Mouse (Mus musculus): ENCODE results near the gene Nrros. TPM values are rescaled to one million over a fixed set of nuclear protein-coding genes. Genes with fewer than 3 reads are reported as not detected.
A peak's percentile ranks its signal among the peaks of the same experiment; 100 is the strongest.
"Not testable (repeated sequence)": the region's sequence is repeated elsewhere in the genome, so short reads cannot be mapped to it uniquely, and the experiment has no call there.

The Nrros gene
- total RNA-seq, 4 experiments from 2014 or later = 5.5 to 9.9 (median 8.4) TPM

GRCm38 (mm10) chr16:32114968-32115695 lies 50.3 kb downstream of the Nrros start:
- DNase-seq = peak; percentile 62

DNA sequence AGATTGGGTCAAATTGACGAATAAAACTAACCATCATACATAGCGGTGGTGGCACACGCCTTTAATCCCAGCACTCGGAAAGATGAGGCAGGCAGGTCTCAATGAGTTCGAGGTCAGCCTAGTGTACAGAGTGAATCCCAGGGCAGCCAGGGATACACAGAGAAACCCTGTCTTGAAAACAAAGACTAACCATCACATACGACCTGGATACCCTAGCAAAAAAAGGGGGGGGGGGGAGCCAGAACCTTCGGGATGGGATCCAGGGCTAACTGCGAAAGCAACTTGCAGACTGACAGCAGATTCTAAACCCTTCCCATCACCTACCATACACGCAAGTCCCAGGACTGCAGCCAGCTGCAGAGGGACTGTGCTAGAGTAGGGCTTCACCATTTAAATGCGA lies 51.0 kb downstream of the Nrros start:
- DNase-seq = no peak

DNA sequence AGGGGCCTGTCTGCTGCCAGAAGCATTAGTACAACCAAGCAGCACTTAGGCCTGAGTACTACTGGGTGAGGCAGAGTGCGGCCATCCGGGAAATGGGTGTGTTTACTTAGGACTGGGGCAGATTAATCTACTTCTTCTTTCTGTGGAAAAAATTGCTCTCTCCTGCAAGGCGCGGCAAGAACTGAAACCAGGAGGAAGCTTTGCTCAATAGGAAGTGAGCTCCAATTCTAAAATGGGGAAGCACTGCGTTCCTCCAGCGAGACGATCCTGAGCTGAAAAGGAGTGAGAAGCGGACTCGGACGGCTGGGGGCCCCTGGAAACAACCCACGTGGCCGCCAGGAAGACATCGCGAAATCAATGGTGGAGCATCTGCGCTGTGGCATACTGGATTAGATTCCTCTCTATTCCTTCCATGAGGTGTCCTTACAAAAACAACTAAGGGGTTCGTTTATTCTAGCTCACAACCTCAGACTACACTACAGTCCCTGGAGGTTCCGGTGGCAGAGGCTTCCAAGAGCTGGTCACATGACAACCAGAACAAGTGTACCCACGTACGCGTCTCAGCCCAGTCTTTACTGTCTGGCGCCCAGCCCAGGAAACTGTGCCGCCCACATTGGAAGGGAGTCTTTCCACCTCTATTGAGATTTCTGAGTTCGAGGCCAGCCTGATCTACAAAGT lies 51.7 kb downstream of the Nrros start:
- DNase-seq = peak; percentile 34

GRCm38 (mm10) chr16:32110951-32111699 lies 54.3 kb downstream of the Nrros start:
- no peak for DNase-seq

DNA sequence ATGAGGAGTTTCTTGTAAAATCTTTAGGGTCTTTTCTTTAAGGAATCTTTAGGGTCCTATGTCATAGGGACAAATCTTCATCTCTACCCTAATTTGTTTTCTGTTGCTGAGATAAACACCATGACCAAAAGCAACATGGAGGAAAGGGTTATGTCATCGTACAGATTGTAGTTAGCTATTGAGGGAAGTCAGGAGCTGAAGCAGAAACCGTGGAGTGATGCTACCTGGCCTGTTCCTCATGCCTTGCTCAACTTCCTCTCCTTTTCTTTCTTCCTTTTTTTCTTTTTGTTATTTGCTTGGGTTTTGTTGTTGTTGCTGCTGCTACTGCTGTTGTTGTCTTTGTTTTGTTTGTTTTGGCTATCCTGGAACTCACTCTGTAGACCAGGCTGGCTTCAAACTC lies 56.8 kb downstream of the Nrros start:
- DNase-seq = no peak

DNA sequence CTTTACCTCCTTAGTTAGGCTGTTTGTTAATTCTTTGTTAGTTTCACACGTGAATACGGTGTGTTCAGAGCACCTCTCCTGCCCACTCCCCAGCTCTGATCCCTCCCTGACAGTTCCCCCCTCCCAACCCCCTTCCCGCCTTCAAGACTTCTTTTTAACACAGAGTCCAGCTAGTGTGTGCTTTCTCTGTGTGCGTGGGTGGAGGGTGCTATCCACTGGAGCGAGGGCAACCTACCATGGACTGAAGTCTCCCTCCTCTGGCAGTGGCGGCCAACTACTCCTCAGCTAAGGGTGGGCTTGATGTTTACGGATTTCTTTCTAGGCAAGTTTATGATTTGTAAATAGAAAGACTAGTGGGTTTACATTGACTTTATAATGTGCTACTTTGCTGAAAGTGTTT lies 57.2 kb downstream of the Nrros start:
- DNase-seq = no peak

DNA sequence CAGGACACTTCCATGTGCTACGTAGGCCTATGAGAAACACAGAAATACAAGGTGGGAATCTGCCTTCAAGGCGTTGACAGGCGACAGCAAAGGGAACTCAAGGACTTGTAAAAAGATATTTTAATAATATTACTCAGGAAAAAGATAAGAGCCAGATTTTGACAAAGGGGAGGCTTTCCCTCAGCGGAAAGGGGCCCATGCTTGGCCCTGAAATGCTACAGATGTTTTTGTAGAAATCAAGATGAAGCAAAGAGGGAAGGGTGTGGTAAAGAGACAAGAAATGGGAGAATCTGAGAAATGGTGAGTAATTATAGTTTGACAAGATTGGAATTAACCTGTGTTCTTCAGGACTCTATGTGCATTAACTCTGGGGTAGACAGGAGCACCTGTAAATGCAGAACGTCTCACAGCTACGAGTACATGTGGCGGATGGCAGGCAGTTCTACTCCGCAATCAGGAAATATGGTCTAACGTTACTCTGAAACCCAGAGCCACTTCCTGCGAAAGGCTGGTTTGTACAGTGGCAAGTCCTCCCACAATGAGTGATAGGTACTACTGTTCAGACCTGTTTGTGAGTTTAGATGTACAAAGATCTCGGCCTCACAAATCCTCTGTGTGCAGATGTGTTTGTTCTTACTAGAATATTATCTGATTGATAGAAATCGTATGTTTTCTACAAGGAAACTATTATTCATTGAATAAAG lies 57.9 kb downstream of the Nrros start:
- DNase-seq = no peak

- no peak for DNase-seq
These were observed 59.7 kb downstream of the Nrros start for GRCm38 (mm10) chr16:32105698-32106097.

DNA sequence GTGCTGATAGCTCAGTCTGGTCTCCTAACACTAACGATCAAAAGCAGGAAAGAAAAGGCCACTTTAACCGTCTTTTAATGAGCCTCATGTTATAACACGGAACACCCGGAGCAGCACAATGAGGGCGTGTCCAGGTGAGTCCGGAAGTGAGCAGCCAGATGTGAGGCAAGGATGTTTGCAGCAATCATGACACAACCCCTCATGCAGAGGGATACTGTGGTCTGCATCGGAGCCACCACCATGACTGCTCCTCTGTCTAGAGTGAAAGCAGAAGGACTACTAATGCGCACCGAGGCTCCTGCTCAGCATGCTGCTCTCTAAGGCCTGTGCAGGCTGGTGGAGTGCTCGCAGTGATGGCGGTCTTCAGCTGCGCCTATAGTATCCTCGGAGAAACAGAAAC lies 63.1 kb downstream of the Nrros start:
- no peak for DNase-seq

GRCm38 (mm10) chr16:32099638-32100150 lies 65.7 kb downstream of the Nrros start, which contains the start of the genes Pigx and Cep19:
TSS of gene Pigx (minus strand) at chr16:32099740.
TSS of gene Cep19 (plus strand) at chr16:32099800.
- DNase-seq = peak; percentile 88

DNA sequence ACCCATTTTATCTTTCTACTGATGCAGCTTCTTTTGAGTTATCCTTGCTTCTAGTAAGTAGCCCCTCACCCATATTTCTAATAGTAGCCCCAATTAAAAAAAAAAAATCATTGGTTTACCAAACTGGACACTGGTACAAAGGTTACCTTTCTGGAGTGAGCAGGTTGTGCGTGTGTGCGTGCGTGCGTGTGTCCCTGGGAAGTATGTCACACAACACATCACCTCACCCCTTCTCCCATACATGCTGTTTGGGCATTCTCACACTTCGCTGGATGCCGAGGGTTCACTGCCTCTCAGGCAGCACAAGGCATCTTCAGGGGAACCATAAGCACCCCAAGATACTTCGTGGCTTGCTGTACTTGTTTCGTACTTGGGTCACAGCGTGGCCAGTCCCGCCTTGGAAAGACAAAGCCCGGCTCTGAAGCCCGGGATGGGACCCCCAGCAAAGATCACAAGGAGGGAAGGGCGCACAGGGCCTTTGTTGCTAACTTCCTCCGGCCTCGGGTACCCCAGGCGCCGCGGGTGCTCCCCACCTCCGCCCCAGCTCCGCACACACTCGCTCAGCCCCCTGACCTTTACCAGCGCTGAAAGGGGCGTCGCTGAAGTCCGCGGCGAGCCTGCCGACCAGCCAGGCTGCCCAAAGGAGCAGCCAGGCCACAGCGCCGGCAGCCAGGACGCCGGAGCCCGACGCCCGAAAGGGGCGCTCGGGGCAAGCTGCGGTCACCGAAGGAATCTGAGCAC lies 66.3 kb downstream of the Nrros start:
- DNase-seq = no peak

DNA sequence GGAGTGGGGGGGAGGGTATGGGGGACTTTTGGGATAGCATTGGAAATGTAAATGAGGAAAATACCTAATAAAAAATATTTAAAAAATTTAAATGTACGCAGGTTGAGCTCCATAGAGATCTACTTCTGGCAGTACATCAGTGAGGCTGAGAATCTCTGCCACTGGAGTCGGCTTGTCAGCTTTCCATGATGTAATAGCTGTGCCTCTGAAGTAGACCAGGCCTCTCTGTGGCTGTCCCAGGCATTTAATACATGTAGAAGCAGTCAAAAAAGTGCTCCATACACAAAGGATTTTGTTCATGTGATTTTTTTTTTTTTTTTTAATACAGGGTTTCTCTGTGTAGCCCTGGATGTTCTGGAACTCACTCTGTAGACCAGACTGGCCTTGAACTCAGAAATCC lies 67.6 kb downstream of the Nrros start:
- DNase-seq = not testable (repeated sequence)

Other genes with a start within 250 kb of the Nrros start
- 1 to 10 TPM in 2 of 4 experiments, under 1 TPM in 2; 0.66 to 2.1 (median 1.2) TPM for gene Pigz, start 231.7 kb downstream of the Nrros start, total RNA-seq (2022)
- gene 0610012G03Rik, start 217.1 kb downstream of the Nrros start, total RNA-seq (2022) = 10 to 100 TPM; 29.1 to 39.8 (median 35.2) TPM
- 10 to 100 TPM; 54.1 to 65.4 (median 62.4) TPM for gene Ncbp2, start 217.1 kb downstream of the Nrros start, total RNA-seq (2022)
- gene Senp5, start 162.3 kb downstream of the Nrros start, total RNA-seq (2022) = 10 to 100 TPM; 23.8 to 28.2 (median 25.8) TPM
- 10 to 100 TPM; 54.5 to 62.5 (median 60.6) TPM for gene Pak2, start 86.3 kb downstream of the Nrros start, total RNA-seq (2022)
- 10 to 100 TPM; 25.3 to 39.8 (median 33.4) TPM for gene Pigx, start 65.9 kb downstream of the Nrros start, total RNA-seq (2022)
- 10 to 100 TPM; 10.3 to 19.0 (median 14.6) TPM for gene Cep19, start 65.8 kb downstream of the Nrros start, total RNA-seq (2022)
- gene Bex6, start 14.2 kb upstream of the Nrros start, total RNA-seq (2022) = not detected
- gene Fbxo45, start 81.6 kb upstream of the Nrros start, total RNA-seq (2022) = 10 to 100 TPM; 16.8 to 20.1 (median 19.2) TPM
- gene Wdr53, start 81.6 kb upstream of the Nrros start, total RNA-seq (2022) = 10 to 100 TPM; 13.0 to 17.8 (median 14.9) TPM
- not detected for gene Smco1, start 105.9 kb upstream of the Nrros start, total RNA-seq (2022)
- gene Rnf168, start 111.9 kb upstream of the Nrros start, total RNA-seq (2022) = 10 to 100 TPM; 24.5 to 30.2 (median 26.0) TPM
- gene Ubxn7, start 166.7 kb upstream of the Nrros start, total RNA-seq (2022) = 10 to 100 TPM; 58.8 to 79.6 (median 69.9) TPM
- under 1 TPM; 0.37 to 0.91 (median 0.45) TPM for gene Tm4sf19, start 234.9 kb upstream of the Nrros start, total RNA-seq (2022)

Measured in adrenal gland, adult 8-10 months (tissue).